Mouse (Mus musculus): ENCODE results near the gene Erlin1. TPM values are rescaled to one million over a fixed set of nuclear protein-coding genes. Genes with fewer than 3 reads are reported as not detected.

The Erlin1 gene
- polyA plus RNA-seq, 1 experiment from 2014 or later = 21.7 TPM

GRCm38 (mm10) chr19:43995427-43995826, 74.2 kb downstream of the Erlin1 start:
- Histone ChIP-seq H3K4me3 (ENCODE audit: low read length) (no peak overlapping the region), H3K9me3 (ENCODE audit: control insufficient read depth, low read length) (no peaks in the 10 kb centered on the region), H3K4me1 (ENCODE audit: control insufficient read depth, insufficient read depth, low read depth, low read length) (no peaks in the 10 kb centered on the region), H3K27ac (ENCODE audit: low read depth, low read length) (no peak overlapping the region), H3K4me2 (ENCODE audit: low read length) (no peak overlapping the region), H3K27me3 (replicated peaks; ENCODE audit: control insufficient read depth, insufficient read depth, low read length) (no peaks in the 10 kb centered on the region), H3K36me3 (ENCODE audit: control insufficient read depth, insufficient read depth, low read length) (no peaks in the 10 kb centered on the region), H3K9ac (ENCODE audit: low read depth, low read length) (no peak overlapping the region)
- WGBS = 83% methylated on average over 7 of the region's 7 CpGs
- ATAC-seq = no peak

GRCm38 (mm10) chr19:43992464-43992863, 77.1 kb downstream of the Erlin1 start:
- no peak overlapping the region for H3K4me2 ChIP-seq (ENCODE audit: low read length)
- H3K27ac ChIP-seq (ENCODE audit: low read depth, low read length) = no peak overlapping the region
- no peak overlapping the region for H3K9ac ChIP-seq (ENCODE audit: low read depth, low read length)
- H3K27me3 ChIP-seq (replicated peaks; ENCODE audit: control insufficient read depth, insufficient read depth, low read length) = no peaks in the 10 kb centered on the region
- no peak for ATAC-seq
- H3K9me3 ChIP-seq (ENCODE audit: control insufficient read depth, low read length) = no peaks in the 10 kb centered on the region
- no peaks in the 10 kb centered on the region for H3K4me1 ChIP-seq (ENCODE audit: control insufficient read depth, insufficient read depth, low read depth, low read length)
- no peak overlapping the region for H3K4me3 ChIP-seq (ENCODE audit: low read length)
- H3K36me3 ChIP-seq (ENCODE audit: control insufficient read depth, insufficient read depth, low read length) = no peaks in the 10 kb centered on the region
- WGBS = 73% methylated on average over 4 of the region's 4 CpGs

- Histone ChIP-seq H3K36me3 (ENCODE audit: control insufficient read depth, insufficient read depth, low read length) (no peaks in the 10 kb centered on the region), H3K4me3 (ENCODE audit: low read length) (no peak overlapping the region), H3K4me1 (ENCODE audit: control insufficient read depth, insufficient read depth, low read depth, low read length) (peaks cover 5% of the 10 kb centered on the region), H3K9me3 (ENCODE audit: control insufficient read depth, low read length) (no peaks in the 10 kb centered on the region), H3K27ac (ENCODE audit: low read depth, low read length) (no peak overlapping the region), H3K27me3 (replicated peaks; ENCODE audit: control insufficient read depth, insufficient read depth, low read length) (peaks cover 2% of the 10 kb centered on the region; the same call in 1 of the 2 replicates), H3K9ac (ENCODE audit: low read depth, low read length) (no peak overlapping the region), H3K4me2 (ENCODE audit: low read length) (no peak overlapping the region)
- no peak for ATAC-seq
- WGBS = 78% methylated on average over 8 of the region's 8 CpGs
Measured at GRCm38 (mm10) chr19:43990362-43990761, 79.2 kb downstream of the Erlin1 start.

- Histone ChIP-seq H3K4me3 (ENCODE audit: low read length) (peak within 1 kb of the TSS; percentile 20), H3K4me2 (ENCODE audit: low read length) (peak within 1 kb of the TSS; percentile 52)
- ATAC-seq = no peak
Measured at GRCm38 (mm10) chr19:43986069-43986794, 83.4 kb downstream of the Erlin1 start, which contains the start of gene Cpn1. Gene Cpn1 (minus strand): TSS chr19:43986556.

More at GRCm38 (mm10) chr19:43986069-43986794, 83.4 kb downstream of the Erlin1 start, which contains the start of gene Cpn1:
- H3K4me1 ChIP-seq (ENCODE audit: control insufficient read depth, insufficient read depth, low read depth, low read length) = peaks cover 5% of the 10 kb centered on the region
- 9% methylated on average over 29 of the region's 30 CpGs for WGBS
- H3K27ac ChIP-seq (ENCODE audit: low read depth, low read length) = no peak within 1 kb of the TSS
- H3K27me3 ChIP-seq (replicated peaks; ENCODE audit: control insufficient read depth, insufficient read depth, low read length) = peaks cover 2% of the 10 kb centered on the region; the same call in 1 of the 2 replicates
- no peaks in the 10 kb centered on the region for H3K9me3 ChIP-seq (ENCODE audit: control insufficient read depth, low read length)
- H3K9ac ChIP-seq (ENCODE audit: low read depth, low read length) = peak within 1 kb of the TSS; percentile 38; the same call in 1 of the 2 replicates
- H3K36me3 ChIP-seq (ENCODE audit: control insufficient read depth, insufficient read depth, low read length) = no peaks in the 10 kb centered on the region

Other genes with a start within 250 kb of the Erlin1 start
- gene Dnmbp, start 129.6 kb downstream of the Erlin1 start, polyA plus RNA-seq (2015; fragmentation: Nextera tagmentation; extraction: Ambion mirVana) = 8.1 and 8.9 TPM in 2 replicates
- 0.26 and 0.70 TPM in 2 replicates for gene Cpn1, start 83.2 kb downstream of the Erlin1 start, polyA plus RNA-seq (2015; fragmentation: Nextera tagmentation; extraction: Ambion mirVana)
- gene Cyp2c23, start 40.6 kb downstream of the Erlin1 start, polyA plus RNA-seq (2015; fragmentation: Nextera tagmentation; extraction: Ambion mirVana) = 0.07 TPM in 1 of 2 replicates, not detected in the other
- 54.3 and 57.0 TPM in 2 replicates for gene Chuk, start 37.7 kb upstream of the Erlin1 start, polyA plus RNA-seq (2015; fragmentation: Nextera tagmentation; extraction: Ambion mirVana)
- 28.0 TPM in 2 replicates for gene Cwf19l1, start 66.1 kb upstream of the Erlin1 start, polyA plus RNA-seq (2015; fragmentation: Nextera tagmentation; extraction: Ambion mirVana)
- gene Bloc1s2, start 76.7 kb upstream of the Erlin1 start, polyA plus RNA-seq (2015; fragmentation: Nextera tagmentation; extraction: Ambion mirVana) = 153 and 158 TPM in 2 replicates
- 0.75 and 1.4 TPM in 2 replicates for gene Pkd2l1, start 122.7 kb upstream of the Erlin1 start, polyA plus RNA-seq (2015; fragmentation: Nextera tagmentation; extraction: Ambion mirVana)
- gene Scd3, start 133.5 kb upstream of the Erlin1 start, polyA plus RNA-seq (2015; fragmentation: Nextera tagmentation; extraction: Ambion mirVana) = 4.9 and 6.6 TPM in 2 replicates
- 290 and 322 TPM in 2 replicates for gene Scd2, start 223.9 kb upstream of the Erlin1 start, polyA plus RNA-seq (2015; fragmentation: Nextera tagmentation; extraction: Ambion mirVana)